Mouse (Mus musculus): ENCODE results near the gene Cdk15.

Gene Cdk15

DNA sequence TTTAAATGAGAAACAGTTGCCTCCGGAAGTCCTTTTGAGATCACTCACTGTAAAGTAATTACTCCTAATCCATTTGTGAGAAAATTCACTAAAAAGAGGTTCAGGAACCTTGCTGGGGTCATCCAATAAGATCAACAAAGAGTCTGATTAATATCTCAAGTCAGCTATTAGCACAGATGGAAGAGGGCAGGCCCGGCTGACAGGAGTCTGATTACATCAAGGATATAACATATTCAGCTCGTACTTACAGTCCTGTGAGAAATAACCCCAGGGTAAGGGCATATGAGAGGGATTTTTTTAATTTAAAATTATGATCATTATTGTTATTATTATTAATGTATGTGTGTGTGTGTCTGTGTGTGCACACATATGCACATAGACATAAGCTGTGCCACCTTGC is 15.5 kb downstream of the Cdk15 start:
- DNase-seq (ENCODE audit: low read depth, low spot score): no peak

GRCm38 (mm10) chr1:59285880-59286279 is 29.2 kb downstream of the Cdk15 start:
- no peak for DNase-seq (ENCODE audit: low read depth, low spot score)

DNA sequence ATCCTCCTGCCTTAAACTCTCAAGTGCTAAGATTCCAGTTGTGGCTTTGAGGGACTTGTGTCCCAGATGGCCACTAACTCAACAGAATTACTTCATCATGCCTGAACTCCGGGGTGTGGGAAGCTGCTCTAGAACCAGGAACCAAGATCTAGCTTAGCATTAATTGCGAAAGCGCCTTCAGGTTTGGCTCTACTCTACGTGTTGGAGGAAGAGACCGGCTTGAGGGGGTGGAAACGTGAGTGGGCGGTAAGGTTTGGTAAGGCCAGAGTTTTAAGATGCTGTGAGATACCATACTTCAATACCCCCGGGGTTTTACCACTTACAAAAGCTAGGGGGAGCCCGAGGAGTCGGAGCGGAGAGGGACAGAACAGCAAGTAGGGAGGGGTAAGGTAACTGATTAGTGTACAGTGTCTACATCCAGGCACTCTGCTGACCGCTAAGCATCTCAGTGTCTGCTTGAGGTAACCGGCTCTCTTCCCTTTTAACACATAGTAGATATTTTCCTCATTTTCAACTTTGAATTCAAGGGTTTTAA is 29.7 kb downstream of the Cdk15 start:
- DNase-seq (ENCODE audit: low read depth, low spot score): no peak

- no peak for DNase-seq (ENCODE audit: low read depth, low spot score)
These were observed 31.0 kb downstream of the Cdk15 start for GRCm38 (mm10) chr1:59287733-59288132.

GRCm38 (mm10) chr1:59291652-59292051 is 34.9 kb downstream of the Cdk15 start:
- DNase-seq (ENCODE audit: low read depth, low spot score): no peak

DNA sequence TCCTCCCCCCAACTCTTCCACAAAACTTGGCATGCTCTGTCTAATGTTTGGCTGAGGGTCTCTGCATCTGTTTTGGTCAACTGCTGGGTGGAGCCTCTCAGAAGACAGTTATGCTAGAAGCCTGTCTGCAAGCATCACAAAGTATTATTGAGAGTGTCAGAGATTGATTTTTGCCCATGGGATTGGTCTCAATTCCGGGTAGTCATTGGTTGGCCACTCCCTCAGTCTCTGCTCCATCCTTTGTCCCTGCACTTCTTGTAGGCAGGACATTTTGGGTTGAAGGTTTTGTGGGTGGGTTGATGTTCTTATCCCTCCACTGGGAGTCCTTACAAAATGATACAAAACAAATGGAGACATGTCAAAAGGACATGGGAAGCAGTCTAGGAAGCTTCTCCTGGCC is 39.1 kb downstream of the Cdk15 start:
- DNase-seq (ENCODE audit: low read depth, low spot score): no peak

GRCm38 (mm10) chr1:59297167-59297566 is 40.5 kb downstream of the Cdk15 start:
- DNase-seq (ENCODE audit: low read depth, low spot score): no peak

DNA sequence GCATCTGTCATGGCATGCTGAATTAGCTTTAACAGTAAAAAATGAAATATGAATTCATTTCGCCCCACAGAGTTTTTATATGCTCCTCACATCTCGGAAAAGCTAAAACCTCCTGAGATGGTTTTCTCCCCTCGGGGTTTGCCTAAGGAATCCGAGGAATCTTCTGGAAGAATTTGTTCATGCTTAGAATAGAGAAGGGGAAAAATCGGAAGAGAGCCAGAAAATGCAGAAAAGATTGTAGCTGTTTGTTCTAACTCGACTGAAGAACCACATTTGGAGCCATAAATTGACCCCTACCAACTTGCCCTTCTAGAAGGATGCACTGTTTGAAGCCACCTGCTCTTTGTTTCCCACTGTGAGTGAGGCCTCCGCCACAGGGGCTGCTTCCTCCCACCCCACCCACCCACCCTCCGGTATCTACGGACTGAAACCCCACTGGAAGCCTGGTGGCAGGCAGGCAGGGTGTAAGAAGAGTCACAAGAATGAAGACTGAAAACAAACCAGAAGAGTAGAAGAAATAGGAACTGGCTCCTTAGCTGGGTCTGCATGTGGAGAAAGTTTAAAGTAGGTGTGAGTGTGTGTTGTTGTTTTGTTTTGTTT is 41.9 kb downstream of the Cdk15 start:
- DNase-seq (ENCODE audit: low read depth, low spot score): no peak

DNA sequence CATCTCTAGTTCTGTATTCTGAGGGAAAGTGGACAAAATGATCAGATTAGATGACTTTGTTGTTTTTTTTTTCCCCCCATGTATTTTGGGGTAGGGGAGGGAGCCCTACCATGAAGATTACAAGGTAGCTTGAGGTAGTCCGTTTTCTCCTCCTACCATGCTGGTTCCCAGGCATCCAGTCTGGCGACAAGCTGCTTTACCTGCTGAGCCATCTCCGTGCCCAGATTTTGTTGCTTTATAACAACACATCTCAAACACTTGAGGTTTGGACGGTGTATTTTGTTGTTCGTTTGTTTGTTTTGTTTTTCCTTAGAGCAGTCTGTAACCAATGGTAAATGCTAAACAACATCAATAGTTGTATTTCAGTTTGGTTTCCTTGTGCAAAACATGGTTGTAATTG is 50.6 kb downstream of the Cdk15 start:
- DNase-seq (ENCODE audit: low read depth, low spot score): no peak

GRCm38 (mm10) chr1:59311292-59311885 is 54.7 kb downstream of the Cdk15 start:
- no peak for DNase-seq (ENCODE audit: low read depth, low spot score)

- DNase-seq (ENCODE audit: low read depth, low spot score): no peak
These were observed 55.8 kb downstream of the Cdk15 start for GRCm38 (mm10) chr1:59312187-59313153.

DNA sequence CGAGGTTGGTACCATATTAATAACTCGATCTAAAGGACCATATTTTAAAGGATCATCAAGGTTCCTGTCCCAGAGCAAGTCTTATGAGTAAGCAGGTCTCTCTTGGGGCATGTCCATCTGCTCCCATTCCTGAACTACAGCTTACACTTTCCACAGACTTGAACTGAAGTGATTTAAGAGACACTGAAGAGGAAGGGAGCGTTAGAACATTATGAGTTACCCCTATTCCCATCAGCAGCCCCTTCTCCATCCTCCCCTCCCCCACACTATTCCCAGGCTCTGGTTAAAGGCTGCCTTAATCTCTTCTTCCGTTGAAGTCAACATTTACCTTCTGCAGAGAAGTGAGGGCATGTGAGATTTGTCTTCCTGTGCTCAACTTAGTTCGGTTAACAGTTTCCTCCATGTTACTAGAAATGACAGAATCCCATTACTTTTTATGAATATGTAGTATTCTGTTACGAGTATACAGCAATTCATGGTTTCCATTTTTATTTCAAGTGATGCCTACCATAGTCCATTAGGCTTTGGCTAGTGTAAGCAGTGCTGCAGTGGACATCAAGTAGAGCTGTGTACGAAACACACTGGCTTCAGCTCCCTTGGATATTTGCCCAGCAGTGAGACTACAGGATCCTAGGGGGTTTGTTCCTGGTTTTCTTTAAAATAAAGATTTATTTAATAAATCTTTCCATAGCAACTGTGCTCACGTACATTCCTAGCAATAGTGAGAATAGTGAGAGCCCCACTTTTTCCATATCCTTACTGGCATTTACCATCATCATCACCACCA is 56.6 kb downstream of the Cdk15 start:
- DNase-seq (ENCODE audit: low read depth, low spot score): no peak

DNA sequence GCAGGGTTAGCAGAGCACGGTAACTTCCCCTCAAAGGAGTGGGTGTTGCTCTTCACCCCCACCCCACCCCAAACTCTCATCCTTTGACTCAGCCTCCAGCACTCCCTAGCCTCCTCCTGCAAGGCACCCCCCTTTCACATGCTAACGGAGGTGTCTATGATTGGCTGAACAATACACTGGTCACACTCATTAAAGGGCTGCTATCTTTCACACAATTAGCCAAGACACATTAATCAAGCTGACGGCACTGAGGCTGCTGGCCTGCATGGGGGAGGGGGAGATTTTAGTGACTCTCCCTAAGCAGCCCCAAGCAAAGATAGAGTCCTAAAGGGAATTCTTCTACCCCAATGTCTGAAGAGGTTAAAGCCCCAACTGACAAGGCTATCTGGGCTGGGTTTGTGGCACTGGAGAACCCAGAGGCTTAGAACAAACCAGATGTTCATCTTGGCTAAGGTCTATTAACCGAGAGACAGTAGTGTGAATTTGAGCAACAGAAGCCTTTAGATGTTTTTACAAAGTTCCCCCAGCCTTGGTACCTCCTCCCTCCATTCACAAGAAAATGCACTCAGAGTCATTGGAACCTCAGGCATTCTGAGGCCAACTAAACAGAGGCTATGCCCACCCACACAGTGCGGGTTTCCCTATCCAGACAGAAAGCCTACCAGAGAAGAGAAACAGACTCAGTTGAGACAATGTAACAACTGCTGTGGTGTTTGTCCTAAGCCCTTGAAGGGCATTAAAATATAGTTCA is 58.5 kb downstream of the Cdk15 start:
- no peak for DNase-seq (ENCODE audit: low read depth, low spot score)

- DNase-seq (ENCODE audit: low read depth, low spot score): no peak
These were observed 59.3 kb downstream of the Cdk15 start for GRCm38 (mm10) chr1:59316031-59316385.

GRCm38 (mm10) chr1:59316386-59317051 is 59.8 kb downstream of the Cdk15 start:
- peak; percentile 53 for DNase-seq (ENCODE audit: low read depth, low spot score)

DNA sequence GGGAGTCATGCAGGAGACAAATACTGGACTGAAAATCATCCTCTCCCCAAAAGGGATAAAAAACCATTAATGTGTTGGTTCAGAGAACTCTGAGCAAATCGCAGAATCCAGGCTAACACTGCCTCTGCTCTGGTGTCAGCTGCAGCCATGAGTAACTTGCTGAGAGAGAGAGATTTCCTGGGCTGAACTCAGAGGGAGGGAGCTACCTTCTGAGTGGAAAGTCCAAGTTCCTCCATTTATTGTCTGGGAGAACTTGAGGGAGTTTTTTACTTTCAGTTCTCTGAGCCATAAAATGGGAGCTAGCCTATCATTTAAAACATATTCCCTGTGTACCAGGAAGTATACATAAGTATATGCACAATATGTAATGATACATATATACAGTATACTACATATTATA is 60.7 kb downstream of the Cdk15 start:
- no peak for DNase-seq (ENCODE audit: low read depth, low spot score)

- no peak for DNase-seq (ENCODE audit: low read depth, low spot score)
These were observed 62.2 kb downstream of the Cdk15 start for GRCm38 (mm10) chr1:59318878-59319277.

DNA sequence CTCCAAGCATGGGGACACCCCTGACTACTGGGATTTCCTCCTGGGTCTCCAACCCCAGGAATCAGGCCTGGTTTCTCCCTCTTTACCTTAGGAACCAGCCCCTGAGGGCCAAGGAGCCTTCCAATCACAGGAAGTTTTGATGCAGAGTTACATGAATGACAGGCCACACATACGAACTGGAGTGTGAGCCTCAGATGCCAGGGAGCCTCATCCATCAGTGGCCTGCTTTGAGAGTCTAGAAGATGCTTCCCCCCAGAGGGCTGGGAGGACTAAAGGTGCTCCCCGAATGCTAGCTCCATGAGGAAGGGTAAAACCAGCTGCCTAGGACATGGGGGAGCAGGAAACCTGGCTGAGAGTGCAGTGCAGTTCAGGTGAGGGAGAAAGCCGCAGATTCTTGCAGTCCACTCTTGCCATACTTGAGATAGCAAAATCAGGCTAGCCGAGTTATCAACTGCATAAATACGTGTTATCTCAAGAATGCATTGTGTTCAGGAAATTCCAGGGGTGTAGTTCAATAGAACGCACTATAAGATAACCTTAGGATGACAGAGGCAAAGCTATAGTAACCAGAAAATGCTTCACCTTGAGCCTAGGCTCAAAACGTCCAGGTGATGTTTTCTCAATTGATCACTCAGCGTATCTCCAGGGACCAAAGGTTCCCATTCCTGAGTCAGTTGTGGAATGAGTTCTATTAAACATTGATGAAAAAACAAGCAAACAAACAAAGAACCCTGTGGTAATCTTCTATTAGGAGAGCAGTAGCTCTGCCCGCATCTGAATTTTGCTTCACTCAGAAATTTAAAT is 64.6 kb downstream of the Cdk15 start:
- DNase-seq (ENCODE audit: low read depth, low spot score): no peak
